Mouse (Mus musculus): Measurements from ENCODE around the gene Plscr5.

Gene Plscr5

DNA sequence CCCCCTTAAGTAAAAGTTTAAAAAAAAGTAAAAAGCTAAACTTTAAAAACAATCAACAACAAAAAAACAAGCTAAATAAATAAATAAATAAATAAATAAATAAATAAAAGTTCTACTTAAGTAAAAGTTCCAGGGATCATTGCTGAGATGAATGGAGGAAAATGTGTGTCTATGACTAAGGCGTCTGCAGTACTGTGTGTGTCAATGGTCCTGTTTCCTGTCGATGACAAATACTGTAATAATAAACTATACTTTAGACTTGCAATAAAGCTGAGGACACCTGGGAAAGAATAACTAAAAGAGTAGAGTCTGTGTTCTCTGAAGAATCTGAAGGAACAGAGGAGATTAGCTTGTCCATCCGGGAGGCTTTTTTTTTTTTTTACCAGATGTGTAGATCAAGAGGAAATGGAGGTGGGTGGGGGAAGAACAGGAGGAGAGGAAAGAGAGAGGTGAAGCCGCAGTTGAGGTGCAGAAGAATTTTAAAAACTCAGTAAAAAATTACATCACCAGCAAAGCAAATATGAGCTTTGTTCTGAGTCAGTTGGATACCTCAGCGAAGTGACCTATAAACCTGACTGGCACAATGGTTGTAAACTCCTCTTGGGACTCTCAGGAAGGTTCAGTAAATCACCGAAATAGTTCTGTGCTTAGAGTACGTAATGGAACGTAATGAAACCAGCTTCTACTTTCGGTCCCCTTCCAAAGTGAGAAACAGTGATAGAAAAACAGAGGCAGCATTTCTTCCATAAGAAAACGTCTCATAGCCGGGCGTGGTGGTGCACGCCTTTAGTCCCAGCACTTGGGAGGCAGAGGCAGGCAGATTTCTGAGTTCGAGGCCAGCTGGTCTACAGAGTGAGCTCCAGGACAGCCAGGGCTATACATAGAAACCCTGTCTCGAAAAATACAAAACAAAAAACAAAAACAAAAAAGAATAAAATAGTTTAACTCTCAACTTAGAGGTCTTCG is 36.4 kb downstream of the Plscr5 start:
- DNase-seq, result no peak

DNA sequence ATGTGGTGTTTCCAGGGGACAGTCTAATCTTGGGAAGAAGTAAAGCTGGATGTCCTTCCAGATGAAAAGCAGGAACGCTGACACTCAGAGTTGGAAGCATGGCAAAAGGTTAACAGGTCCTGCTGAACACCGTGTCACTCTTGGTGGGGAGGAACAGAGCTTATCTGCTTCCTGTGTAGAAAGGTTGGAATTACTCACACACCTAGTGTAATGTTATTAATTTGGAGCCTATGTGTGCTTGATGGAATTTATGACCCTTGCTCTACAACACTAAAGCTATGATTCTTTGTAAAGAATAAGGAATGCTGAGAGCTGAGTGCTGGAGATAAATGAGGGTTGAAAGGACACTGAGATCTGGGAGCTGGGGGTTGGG is 37.1 kb downstream of the Plscr5 start:
- no peak for DNase-seq

DNA sequence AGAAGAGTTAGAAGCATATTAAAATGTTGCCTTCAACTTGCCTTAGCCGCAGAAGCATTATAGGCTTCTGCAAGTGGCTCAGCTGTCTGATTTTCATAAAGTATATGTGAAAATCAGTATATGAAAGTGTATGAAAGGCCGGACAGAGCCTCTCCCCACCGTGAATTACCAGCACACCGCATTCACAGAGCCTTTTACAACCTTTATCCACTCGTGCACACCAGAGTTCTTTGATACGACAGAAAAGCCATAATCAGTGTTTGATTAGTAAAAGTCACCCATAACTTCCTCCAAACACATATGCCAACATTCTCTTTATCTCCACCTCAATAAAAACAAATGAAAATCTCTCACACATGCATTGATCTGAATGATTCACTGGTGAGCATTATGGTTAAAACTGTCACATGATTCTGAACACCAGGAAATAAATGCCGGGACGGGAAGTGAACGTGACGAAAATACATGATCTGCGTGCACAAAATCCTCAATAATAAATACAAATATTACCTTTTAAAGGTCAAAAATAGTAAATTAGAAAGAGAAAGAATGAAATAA is 42.2 kb downstream of the Plscr5 start:
- DNase-seq, result no peak

DNA sequence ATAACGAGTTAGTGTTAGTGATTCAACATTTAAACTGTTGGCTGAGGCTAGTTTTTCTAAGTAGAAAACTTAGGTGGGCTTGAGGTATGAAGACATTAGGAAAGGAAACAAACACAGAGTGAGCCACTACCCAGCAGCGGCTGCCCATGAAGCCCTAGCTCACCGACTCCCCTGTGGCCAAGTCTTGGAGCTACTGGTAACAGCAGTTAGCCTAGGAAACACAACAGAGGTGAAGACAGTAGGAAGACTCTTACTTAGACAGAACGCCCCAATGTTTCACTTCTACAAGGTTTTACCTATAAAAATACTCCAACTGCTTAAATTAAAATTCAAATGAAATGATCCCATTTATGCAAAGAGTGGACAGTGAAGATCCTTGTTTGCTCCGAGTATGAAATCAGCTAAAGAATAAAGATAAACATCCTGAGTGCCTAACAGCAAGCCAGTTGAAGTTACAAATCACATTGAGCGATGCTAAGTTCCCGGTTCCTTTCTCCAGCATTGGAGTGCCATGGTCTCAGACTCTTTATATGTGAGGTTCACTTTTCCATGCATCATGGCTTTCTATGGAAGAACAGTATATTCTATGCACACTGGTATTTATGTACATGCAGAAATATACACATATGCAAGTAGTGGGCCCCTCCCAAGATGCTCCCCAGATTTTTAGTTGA is 56.2 kb downstream of the Plscr5 start:
- DNase-seq, result no peak

DNA sequence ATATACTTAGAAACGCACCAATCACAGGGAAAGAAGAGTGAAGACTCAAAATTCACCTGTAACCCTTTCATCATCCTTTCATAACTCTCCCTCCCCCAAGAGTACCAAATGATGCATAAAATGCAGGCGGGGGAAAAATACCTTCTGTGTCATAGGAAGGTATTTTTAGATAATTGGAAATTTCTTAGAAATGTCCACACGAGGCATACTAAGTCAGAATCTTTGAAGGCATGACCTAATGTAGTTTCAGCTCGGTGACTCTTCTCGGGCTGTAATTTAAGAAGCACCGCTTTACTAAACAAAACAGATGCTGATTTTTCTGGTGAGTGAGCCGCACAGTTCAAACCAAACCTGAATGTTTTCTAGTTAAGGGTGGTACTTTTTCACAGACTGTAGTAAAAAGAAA is 56.7 kb downstream of the Plscr5 start, which contains the start of gene Plscr1:
Plscr1 (plus strand) TSS at position 304 of the 406 bp plus-strand sequence.
- DNase-seq, result no peak

DNA sequence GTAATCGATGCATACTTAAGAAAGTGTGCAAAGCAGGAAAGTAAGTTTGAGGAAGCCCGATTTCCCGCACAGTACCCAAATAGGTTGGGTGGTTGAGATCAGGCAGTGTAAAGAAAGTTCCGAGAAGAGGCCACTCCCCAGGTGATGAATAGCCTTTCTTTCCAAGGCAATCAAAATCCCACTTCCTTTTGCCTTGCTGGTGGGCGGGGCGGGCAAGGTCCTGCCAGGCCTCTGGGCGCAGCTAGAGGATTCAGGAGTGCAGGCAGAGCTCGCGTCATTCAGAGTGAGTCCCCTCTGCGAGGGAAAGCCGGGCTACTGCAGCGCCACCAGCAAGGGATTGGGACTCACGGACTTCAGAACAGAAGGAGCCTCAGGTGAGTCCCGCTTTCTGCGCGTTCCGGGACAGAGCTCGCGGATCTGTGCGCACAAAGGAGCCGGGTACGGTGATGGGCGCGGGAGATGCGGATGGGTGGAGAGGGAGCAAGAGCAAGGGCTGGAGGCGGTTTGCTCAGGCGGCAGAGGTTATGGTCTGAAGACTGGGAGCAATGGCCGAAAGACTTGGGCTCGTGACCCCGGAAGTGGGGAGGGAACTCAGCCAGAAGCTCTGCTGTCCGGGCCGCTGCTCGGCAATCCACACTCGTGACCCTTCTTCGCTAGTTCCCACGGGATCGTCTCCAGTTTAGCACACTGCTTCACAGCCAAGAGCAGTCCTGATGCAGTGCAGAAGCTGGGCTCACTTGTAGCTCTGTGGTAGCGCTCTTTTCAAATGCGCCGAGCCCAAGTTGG is 57.4 kb downstream of the Plscr5 start:
- peak; percentile 27 to 30 for DNase-seq

DNA sequence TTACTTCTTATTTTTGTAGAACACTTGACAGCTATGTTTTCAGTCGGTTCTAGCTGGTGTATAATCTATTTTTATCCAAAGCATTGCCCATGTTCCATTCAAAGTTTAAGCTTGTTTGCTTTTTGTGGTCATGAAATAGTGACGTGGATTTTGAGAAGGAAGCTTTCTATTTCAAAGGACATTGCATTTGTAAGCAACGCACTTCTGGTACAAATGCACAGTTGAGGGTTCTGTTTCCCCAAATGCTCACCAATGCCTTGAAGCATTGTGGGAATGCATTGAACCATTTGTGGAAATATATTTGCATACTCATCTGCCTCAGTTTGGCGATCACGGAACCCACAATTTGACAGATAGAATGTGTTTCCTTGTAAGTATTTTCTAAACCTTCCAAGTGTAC is 60.0 kb downstream of the Plscr5 start:
- DNase-seq, result no peak

DNA sequence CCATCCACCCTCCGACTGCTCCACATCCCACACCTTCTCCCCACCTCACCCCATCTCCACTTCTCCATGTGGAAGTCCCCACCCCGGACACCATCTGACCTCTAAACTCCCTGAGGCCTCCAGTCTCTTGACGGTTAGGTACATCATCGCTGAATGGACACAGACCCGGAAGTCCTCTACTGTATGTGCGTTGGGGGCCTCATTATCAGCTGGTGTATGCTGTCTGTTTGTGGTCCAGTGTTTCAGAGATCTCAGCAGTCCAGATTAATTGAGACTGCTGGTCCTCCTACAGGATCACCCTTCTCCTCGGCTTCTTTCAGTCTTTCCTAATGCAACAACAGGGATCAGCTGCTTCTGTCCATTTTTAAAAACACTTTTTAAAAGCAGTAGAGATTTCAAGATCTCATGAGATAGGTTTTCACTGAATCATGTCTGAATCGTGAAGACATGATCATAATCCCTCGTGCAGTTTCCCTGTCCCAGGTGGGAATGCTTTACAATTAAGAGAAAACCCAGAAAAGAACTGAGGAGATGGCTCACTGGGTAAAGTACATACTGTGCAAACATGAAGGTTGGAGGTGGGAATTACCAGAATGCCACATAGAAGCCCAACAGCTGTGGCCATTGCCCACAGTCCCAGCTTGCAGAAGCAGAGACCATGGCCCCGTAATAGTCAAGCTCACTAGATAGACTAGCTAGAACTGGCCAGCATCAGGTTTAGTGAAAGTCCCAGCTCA is 61.0 kb downstream of the Plscr5 start:
- DNase-seq, result no peak
